Mouse (Mus musculus): ENCODE data around the gene Fam81a. TPM values are rescaled to one million over a fixed set of nuclear protein-coding genes. Genes with fewer than 3 reads are reported as not detected.

Fam81a gene
- 20.9 and 24.7 TPM in 2 replicates for polyA plus RNA-seq (2014; fragmentation: Nextera tagmentation; extraction: Ambion mirVana)

DNA sequence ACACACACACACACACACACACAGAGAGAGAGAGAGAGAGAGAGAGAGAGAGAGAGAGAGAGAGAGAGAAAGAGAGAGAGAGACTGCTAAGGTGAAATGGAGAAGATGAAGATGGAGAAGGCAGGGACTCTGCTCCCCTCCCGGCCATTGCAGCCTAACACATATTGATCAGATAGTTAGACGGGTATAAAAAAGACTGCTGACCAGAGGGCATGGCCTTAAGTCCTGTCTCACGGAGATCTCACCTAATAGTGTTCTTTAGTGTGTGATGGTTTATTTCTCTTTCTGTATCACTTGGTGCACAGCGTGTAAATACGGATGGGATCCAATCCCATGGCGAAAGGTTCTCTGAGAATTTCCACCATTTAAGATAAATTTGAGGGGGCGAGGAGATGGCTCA lies at the start of gene Fam81a:
Fam81a (minus strand) TSS at position 101 of the 400 bp plus-strand sequence.
- Histone ChIP-seq H3K4me1 (ENCODE audit: control insufficient read depth, insufficient read depth, low read length) (peaks cover 10% of the 10 kb centered on the region), H3K4me3 (ENCODE audit: low read depth, low read length) (peak within 1 kb of the TSS; percentile 70), H3K4me2 (peak within 1 kb of the TSS; percentile 93), H3K27me3 (ENCODE audit: control insufficient read depth, insufficient read depth, low read length) (peaks cover 11% of the 10 kb centered on the region), H3K27ac (ENCODE audit: low read depth, low read length) (no peak within 1 kb of the TSS), H3K9me3 (replicated peaks; ENCODE audit: control insufficient read depth, low read length) (no peaks in the 10 kb centered on the region), H3K9ac (ENCODE audit: low read depth, low read length) (peak within 1 kb of the TSS; percentile 73), H3K36me3 (ENCODE audit: control insufficient read depth, insufficient read depth, low read length) (no peaks in the 10 kb centered on the region)
- WGBS (ENCODE audit: insufficient replicate concordance): 67% methylated on average over 7 of the region's 7 CpGs
- no peak for ATAC-seq (replicated peaks; ENCODE audit: insufficient number of reproducible peaks, low FRiP score, low TSS enrichment)

DNA sequence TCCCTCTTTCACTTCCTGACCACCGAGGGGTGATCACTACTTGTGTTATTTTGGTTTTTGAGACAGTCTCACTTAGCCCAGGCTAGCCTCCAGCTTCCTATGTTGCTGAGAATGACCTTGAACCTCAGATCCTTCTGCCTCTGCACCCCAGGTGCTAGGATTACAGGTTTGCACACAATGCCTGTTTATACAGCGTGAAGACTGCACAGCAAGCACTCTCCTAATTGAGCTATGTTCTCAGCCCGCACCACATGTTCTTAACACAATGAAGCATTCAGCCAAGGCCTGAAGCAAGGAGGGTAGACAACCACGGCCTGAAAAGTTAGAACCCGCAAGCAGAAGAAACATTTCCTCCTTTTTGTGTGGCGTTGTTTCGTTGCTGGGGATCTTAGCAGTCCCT lies 40.3 kb upstream of the Fam81a start:
- Histone ChIP-seq H3K4me2 (no peak overlapping the region), H3K9me3 (replicated peaks; ENCODE audit: control insufficient read depth, low read length) (no peaks in the 10 kb centered on the region), H3K36me3 (ENCODE audit: control insufficient read depth, insufficient read depth, low read length) (no peaks in the 10 kb centered on the region), H3K9ac (ENCODE audit: low read depth, low read length) (no peak overlapping the region), H3K4me1 (ENCODE audit: control insufficient read depth, insufficient read depth, low read length) (no peaks in the 10 kb centered on the region), H3K27ac (ENCODE audit: low read depth, low read length) (no peak overlapping the region), H3K27me3 (ENCODE audit: control insufficient read depth, insufficient read depth, low read length) (no peaks in the 10 kb centered on the region), H3K4me3 (ENCODE audit: low read depth, low read length) (no peak overlapping the region)
- WGBS (ENCODE audit: insufficient replicate concordance): 68% methylated on average over 7 of the region's 7 CpGs
- no peak for ATAC-seq (replicated peaks; ENCODE audit: insufficient number of reproducible peaks, low FRiP score, low TSS enrichment)

DNA sequence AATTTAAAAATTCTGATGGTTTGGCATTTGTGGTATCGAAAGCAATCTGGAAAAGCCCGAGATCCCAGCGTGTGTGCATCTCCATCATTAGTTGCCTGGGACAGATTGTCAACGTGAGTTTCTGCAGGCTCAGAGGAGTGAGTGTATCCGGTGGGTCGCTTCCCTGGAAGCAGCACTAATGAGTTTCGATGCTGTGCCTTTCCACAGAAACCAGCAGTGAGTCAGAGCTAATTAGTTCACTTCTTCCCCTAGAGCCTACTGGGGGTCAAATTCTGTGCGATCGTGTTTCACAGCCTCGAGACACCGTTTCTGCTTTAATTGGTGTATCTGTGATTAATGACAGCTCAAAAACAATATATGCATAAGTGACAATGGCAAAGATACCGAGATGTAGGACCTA lies 39.4 kb upstream of the Fam81a start:
- no peaks in the 10 kb centered on the region for H3K4me1 ChIP-seq (ENCODE audit: control insufficient read depth, insufficient read depth, low read length)
- no peaks in the 10 kb centered on the region for H3K27me3 ChIP-seq (ENCODE audit: control insufficient read depth, insufficient read depth, low read length)
- H3K9me3 ChIP-seq (replicated peaks; ENCODE audit: control insufficient read depth, low read length): no peaks in the 10 kb centered on the region
- H3K4me3 ChIP-seq (ENCODE audit: low read depth, low read length): no peak overlapping the region
- no peak for ATAC-seq (replicated peaks; ENCODE audit: insufficient number of reproducible peaks, low FRiP score, low TSS enrichment)
- 72% methylated on average over 12 of the region's 12 CpGs for whole genome bisulfite sequencing (ENCODE audit: insufficient replicate concordance)
- H3K36me3 ChIP-seq (ENCODE audit: control insufficient read depth, insufficient read depth, low read length): no peaks in the 10 kb centered on the region
- H3K9ac ChIP-seq (ENCODE audit: low read depth, low read length): no peak overlapping the region
- H3K4me2 ChIP-seq: no peak overlapping the region
- H3K27ac ChIP-seq (ENCODE audit: low read depth, low read length): no peak overlapping the region

DNA sequence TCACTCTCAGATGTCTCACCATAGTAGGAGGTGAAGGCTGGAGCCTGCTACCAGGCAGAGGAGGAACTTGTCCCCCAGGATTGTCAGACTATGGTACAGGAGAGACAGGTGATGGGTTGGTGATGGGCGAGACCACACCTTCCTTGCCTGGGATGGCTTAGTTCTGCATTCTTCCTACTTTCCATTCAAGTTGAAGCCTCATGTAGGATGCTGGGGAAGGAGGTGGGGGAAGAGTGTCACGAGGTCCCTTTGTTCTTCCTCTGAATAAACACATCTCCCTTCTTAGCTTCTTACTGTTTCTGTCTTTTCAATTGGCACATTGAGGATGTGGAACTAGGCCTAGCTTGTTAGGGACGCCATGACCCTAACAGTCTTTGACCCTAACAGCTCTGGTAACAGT lies 33.9 kb upstream of the Fam81a start:
- WGBS (ENCODE audit: insufficient replicate concordance): 81% methylated on average over 3 of the region's 3 CpGs
- no peak for ATAC-seq (replicated peaks; ENCODE audit: insufficient number of reproducible peaks, low FRiP score, low TSS enrichment)

DNA sequence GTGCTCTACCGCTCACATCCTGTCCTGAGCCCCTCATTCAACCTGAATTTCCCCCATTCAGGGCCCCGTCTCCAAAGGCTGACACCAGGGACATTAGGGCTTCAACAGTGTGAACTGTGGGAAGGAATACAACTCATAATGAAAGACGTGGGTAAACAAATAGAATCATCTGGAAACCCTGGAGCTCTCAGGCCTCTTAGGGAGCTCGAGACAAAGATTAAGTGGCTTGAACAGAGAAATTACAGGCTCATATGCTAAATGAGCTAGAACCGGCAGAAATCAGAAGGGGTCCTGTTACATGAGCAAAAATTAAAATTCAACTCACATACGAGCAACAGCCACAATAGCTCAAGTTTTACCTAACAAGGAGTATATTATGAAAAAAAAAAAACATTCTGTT lies 32.5 kb upstream of the Fam81a start:
- WGBS (ENCODE audit: insufficient replicate concordance): 46% methylated on average over 6 of the region's 6 CpGs
- Histone ChIP-seq H3K27ac (ENCODE audit: low read depth, low read length) (no peak overlapping the region), H3K9ac (ENCODE audit: low read depth, low read length) (no peak overlapping the region)

More for the DNA sequence above, 33.9 kb upstream of the Fam81a start:
- Histone ChIP-seq H3K36me3 (ENCODE audit: control insufficient read depth, insufficient read depth, low read length) (no peaks in the 10 kb centered on the region), H3K4me2 (no peak overlapping the region), H3K27ac (ENCODE audit: low read depth, low read length) (no peak overlapping the region), H3K4me3 (ENCODE audit: low read depth, low read length) (no peak overlapping the region), H3K9ac (ENCODE audit: low read depth, low read length) (no peak overlapping the region), H3K27me3 (ENCODE audit: control insufficient read depth, insufficient read depth, low read length) (no peaks in the 10 kb centered on the region), H3K4me1 (ENCODE audit: control insufficient read depth, insufficient read depth, low read length) (no peaks in the 10 kb centered on the region), H3K9me3 (replicated peaks; ENCODE audit: control insufficient read depth, low read length) (no peaks in the 10 kb centered on the region)

DNA sequence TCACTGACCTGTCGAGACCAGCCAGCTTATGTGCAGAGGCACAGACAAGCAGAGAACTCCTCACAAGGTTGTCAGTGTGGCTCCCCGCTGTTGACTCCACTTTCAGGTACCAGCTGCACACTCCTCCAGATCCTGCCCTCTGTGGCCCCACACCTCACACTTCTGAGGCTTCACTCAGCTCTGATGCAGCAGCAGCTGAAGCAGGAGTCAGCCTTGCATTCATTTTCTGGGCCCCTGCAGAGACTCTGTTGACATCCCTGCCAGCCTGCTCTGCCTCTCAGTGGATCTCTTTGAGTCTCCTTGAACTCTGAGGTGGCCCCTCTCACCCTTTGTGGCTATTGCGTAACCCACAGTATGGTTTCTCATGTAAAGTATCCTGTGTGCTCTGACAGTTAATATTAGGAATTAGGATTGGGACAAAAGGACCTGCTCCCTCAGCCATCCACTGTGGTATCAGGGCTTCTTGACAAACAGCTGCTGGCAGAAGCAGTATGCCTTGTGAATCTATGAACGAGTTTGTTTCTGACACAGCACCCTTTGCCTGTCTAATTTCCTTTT lies 32.0 kb upstream of the Fam81a start:
- no peak for ATAC-seq (replicated peaks; ENCODE audit: insufficient number of reproducible peaks, low FRiP score, low TSS enrichment)
- no peaks in the 10 kb centered on the region for H3K9me3 ChIP-seq (replicated peaks; ENCODE audit: control insufficient read depth, low read length)
- 50% methylated on average over 4 of the region's 4 CpGs for WGBS (ENCODE audit: insufficient replicate concordance)
- no peak overlapping the region for H3K4me3 ChIP-seq (ENCODE audit: low read depth, low read length)
- H3K9ac ChIP-seq (ENCODE audit: low read depth, low read length): no peak overlapping the region
- no peak overlapping the region for H3K4me2 ChIP-seq
- no peak overlapping the region for H3K27ac ChIP-seq (ENCODE audit: low read depth, low read length)
- no peaks in the 10 kb centered on the region for H3K27me3 ChIP-seq (ENCODE audit: control insufficient read depth, insufficient read depth, low read length)
- no peaks in the 10 kb centered on the region for H3K36me3 ChIP-seq (ENCODE audit: control insufficient read depth, insufficient read depth, low read length)
- H3K4me1 ChIP-seq (ENCODE audit: control insufficient read depth, insufficient read depth, low read length): no peaks in the 10 kb centered on the region

More for the DNA sequence above, 32.5 kb upstream of the Fam81a start:
- Histone ChIP-seq H3K9me3 (replicated peaks; ENCODE audit: control insufficient read depth, low read length) (no peaks in the 10 kb centered on the region), H3K36me3 (ENCODE audit: control insufficient read depth, insufficient read depth, low read length) (no peaks in the 10 kb centered on the region), H3K4me3 (ENCODE audit: low read depth, low read length) (no peak overlapping the region), H3K4me1 (ENCODE audit: control insufficient read depth, insufficient read depth, low read length) (no peaks in the 10 kb centered on the region), H3K4me2 (no peak overlapping the region), H3K27me3 (ENCODE audit: control insufficient read depth, insufficient read depth, low read length) (no peaks in the 10 kb centered on the region)
- ATAC-seq (replicated peaks; ENCODE audit: insufficient number of reproducible peaks, low FRiP score, low TSS enrichment): no peak

DNA sequence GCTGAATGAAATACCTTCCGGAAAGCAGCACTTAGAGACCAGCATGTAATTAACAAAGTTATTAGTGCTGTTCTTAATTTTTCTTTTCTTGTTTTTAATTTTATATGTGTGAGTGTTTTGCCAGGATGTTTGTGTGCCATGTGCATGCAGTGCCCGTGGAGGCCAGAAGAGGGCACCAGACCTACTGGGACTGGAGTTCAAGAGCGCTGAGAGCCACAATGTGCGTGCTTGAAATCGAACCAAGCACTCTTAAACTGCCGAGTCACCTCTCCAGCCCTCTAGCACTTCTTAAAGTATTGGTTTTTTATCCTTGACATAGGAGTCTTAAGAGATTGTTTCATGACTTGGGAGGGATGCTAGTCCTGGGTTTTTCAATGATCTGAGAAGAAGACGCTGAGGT lies 26.6 kb upstream of the Fam81a start:
- no peaks in the 10 kb centered on the region for H3K9me3 ChIP-seq (replicated peaks; ENCODE audit: control insufficient read depth, low read length)
- 71% methylated on average over 7 of the region's 7 CpGs for WGBS (ENCODE audit: insufficient replicate concordance)
- no peak overlapping the region for H3K27ac ChIP-seq (ENCODE audit: low read depth, low read length)
- no peaks in the 10 kb centered on the region for H3K36me3 ChIP-seq (ENCODE audit: control insufficient read depth, insufficient read depth, low read length)
- no peaks in the 10 kb centered on the region for H3K27me3 ChIP-seq (ENCODE audit: control insufficient read depth, insufficient read depth, low read length)
- no peak overlapping the region for H3K4me2 ChIP-seq
- ATAC-seq (replicated peaks; ENCODE audit: insufficient number of reproducible peaks, low FRiP score, low TSS enrichment): no peak
- H3K4me3 ChIP-seq (ENCODE audit: low read depth, low read length): no peak overlapping the region
- no peaks in the 10 kb centered on the region for H3K4me1 ChIP-seq (ENCODE audit: control insufficient read depth, insufficient read depth, low read length)
- no peak overlapping the region for H3K9ac ChIP-seq (ENCODE audit: low read depth, low read length)

DNA sequence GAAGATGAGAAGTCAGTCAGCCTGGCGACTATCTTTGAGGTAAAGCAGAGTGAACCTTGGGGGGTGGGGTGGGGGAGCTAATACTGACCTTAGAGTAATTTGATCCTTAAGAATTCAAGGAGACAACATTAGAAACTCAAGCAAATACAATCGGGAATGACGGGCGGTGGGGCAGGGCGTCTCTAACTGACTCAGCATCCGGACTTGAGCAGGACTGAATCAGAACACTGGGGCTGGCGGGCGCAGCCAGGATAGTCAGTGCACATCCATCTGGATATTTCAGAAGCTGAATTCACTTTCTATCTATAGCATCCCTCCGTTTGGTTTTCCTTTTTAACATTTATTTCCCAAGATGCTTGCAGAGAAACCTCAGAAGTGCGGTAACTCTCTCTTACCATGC lies 17.7 kb upstream of the Fam81a start:
- H3K4me1 ChIP-seq (ENCODE audit: control insufficient read depth, insufficient read depth, low read length): no peaks in the 10 kb centered on the region
- no peaks in the 10 kb centered on the region for H3K36me3 ChIP-seq (ENCODE audit: control insufficient read depth, insufficient read depth, low read length)
- no peaks in the 10 kb centered on the region for H3K9me3 ChIP-seq (replicated peaks; ENCODE audit: control insufficient read depth, low read length)
- H3K27me3 ChIP-seq (ENCODE audit: control insufficient read depth, insufficient read depth, low read length): no peaks in the 10 kb centered on the region
- H3K27ac ChIP-seq (ENCODE audit: low read depth, low read length): no peak overlapping the region
- H3K4me2 ChIP-seq: no peak overlapping the region
- no peak for ATAC-seq (replicated peaks; ENCODE audit: insufficient number of reproducible peaks, low FRiP score, low TSS enrichment)
- H3K9ac ChIP-seq (ENCODE audit: low read depth, low read length): no peak overlapping the region
- 72% methylated on average over 10 of the region's 10 CpGs for WGBS (ENCODE audit: insufficient replicate concordance)
- no peak overlapping the region for H3K4me3 ChIP-seq (ENCODE audit: low read depth, low read length)

DNA sequence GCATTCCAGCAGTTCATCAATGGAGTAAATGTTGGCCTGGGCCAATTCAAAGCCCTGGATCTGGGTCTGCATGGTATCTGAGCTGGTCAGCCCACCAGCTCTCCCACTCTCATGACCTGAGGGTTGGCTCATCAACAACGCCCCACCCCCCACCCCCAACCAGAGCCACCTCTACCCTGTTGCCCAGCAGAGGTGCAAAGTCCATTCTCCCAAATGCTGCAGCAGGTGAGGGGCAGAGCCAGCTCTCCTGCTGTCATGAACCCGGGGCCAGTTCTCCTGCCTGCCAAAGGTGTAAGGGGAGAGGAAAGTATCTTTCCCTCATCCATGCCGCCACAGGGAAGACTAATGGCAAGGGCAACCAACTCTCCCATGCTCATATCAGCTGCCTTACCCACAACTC lies 5.3 kb upstream of the Fam81a start:
- Histone ChIP-seq H3K9ac (ENCODE audit: low read depth, low read length) (no peak overlapping the region), H3K4me2 (no peak overlapping the region), H3K4me1 (ENCODE audit: control insufficient read depth, insufficient read depth, low read length) (no peaks in the 10 kb centered on the region), H3K27ac (ENCODE audit: low read depth, low read length) (no peak overlapping the region), H3K27me3 (ENCODE audit: control insufficient read depth, insufficient read depth, low read length) (no peaks in the 10 kb centered on the region; the same call in none of the 2 replicates), H3K4me3 (ENCODE audit: low read depth, low read length) (no peak overlapping the region), H3K9me3 (replicated peaks; ENCODE audit: control insufficient read depth, low read length) (no peaks in the 10 kb centered on the region), H3K36me3 (ENCODE audit: control insufficient read depth, insufficient read depth, low read length) (no peaks in the 10 kb centered on the region)
- 71% methylated on average over 3 of the region's 3 CpGs for WGBS (ENCODE audit: insufficient replicate concordance)
- no peak for ATAC-seq (replicated peaks; ENCODE audit: insufficient number of reproducible peaks, low FRiP score, low TSS enrichment)
